Mouse (Mus musculus) thymus, adult 18-20 months (tissue): ENCODE results near the gene Efna3.

Experiments used
- DNase-seq, 2 experiments: peaks; one replicate each; pipeline ENCODE4 v3.0.0; 2022; ENCODE audit warnings: mixed read lengths in 2 of 2

Gene Efna3

GRCm38 (mm10) chr3:89315930-89316831 is 6.6 kb downstream of the Efna3 start:
- DNase-seq = peak in 1 of 2 experiments; percentile 24

- peak in 1 of 2 experiments; percentile 37 for DNase-seq
Measured at GRCm38 (mm10) chr3:89315195-89315929, 7.4 kb downstream of the Efna3 start.

- no peak for DNase-seq
Measured at GRCm38 (mm10) chr3:89314791-89315190, 8.0 kb downstream of the Efna3 start.

- no peak for DNase-seq
Measured at GRCm38 (mm10) chr3:89314340-89314739, 8.4 kb downstream of the Efna3 start.

- no peak for DNase-seq
Measured at GRCm38 (mm10) chr3:89308089-89308488, 14.7 kb downstream of the Efna3 start.

- no peak for DNase-seq
Measured at GRCm38 (mm10) chr3:89305551-89306325, 17.0 kb downstream of the Efna3 start.

- DNase-seq = no peak
Measured at GRCm38 (mm10) chr3:89305105-89305504, 17.7 kb downstream of the Efna3 start.

GRCm38 (mm10) chr3:89304440-89304839 is 18.3 kb downstream of the Efna3 start:
- no peak for DNase-seq

GRCm38 (mm10) chr3:89300514-89300913 is 22.3 kb downstream of the Efna3 start:
- DNase-seq = no peak

GRCm38 (mm10) chr3:89300071-89300470 is 22.7 kb downstream of the Efna3 start:
- DNase-seq = no peak

GRCm38 (mm10) chr3:89299499-89299898 is 23.3 kb downstream of the Efna3 start:
- no peak for DNase-seq

GRCm38 (mm10) chr3:89298908-89299307 is 23.9 kb downstream of the Efna3 start:
- DNase-seq = no peak

GRCm38 (mm10) chr3:89296761-89297396 is 25.9 kb downstream of the Efna3 start:
- DNase-seq = no peak

- no peak for DNase-seq
Measured at GRCm38 (mm10) chr3:89295685-89296230, 27.0 kb downstream of the Efna3 start.

- DNase-seq = no peak
Measured at GRCm38 (mm10) chr3:89294195-89294594, 28.6 kb downstream of the Efna3 start.

- DNase-seq = no peak
Measured at GRCm38 (mm10) chr3:89293247-89293918, 29.4 kb downstream of the Efna3 start.

- no peak for DNase-seq
Measured at GRCm38 (mm10) chr3:89292303-89292702, 30.5 kb downstream of the Efna3 start.

GRCm38 (mm10) chr3:89291874-89292273 is 30.9 kb downstream of the Efna3 start:
- DNase-seq = no peak

GRCm38 (mm10) chr3:89288503-89288928 is 34.2 kb downstream of the Efna3 start:
- no peak for DNase-seq

- DNase-seq = no peak
Measured at GRCm38 (mm10) chr3:89287286-89287685, 35.5 kb downstream of the Efna3 start.

GRCm38 (mm10) chr3:89285526-89285925 is 37.2 kb downstream of the Efna3 start:
- no peak for DNase-seq

GRCm38 (mm10) chr3:89284261-89284660 is 38.5 kb downstream of the Efna3 start:
- DNase-seq = no peak
